Mouse (Mus musculus) CH12.LX (cell line): ENCODE data around the gene Ogdh. TPM values are rescaled to one million over a fixed set of nuclear protein-coding genes. Genes with fewer than 3 reads are reported as not detected.

ENCODE experiments used
- DNase-seq: peaks from one replicate; pipeline ENCODE4 v3.0.0-alpha.2; 2013; ENCODE audit errors: extremely low read depth
- H3K27ac ChIP-seq: 2 replicates; pipeline ENCODE4 v1.5.1; 2012; ENCODE audit warnings: low read depth, mild to moderate bottlenecking, control low read depth, moderate library complexity; ENCODE audit not compliant: insufficient read depth
- H3K27me3 ChIP-seq: replicated peaks from 2 replicates; pipeline ENCODE3; 2012; ENCODE audit warnings: inconsistent platforms
- H3K36me3 ChIP-seq, 2 experiments: replicated peaks in 1 of 2; 2 replicates each; pipeline versions ENCODE3 to v1.6.1; 2012; ENCODE audit warnings: inconsistent platforms in 1 of 2, low read length in 1 of 2, mild to moderate bottlenecking in 1 of 2, mixed read lengths in 1 of 2, moderate library complexity in 1 of 2; ENCODE audit not compliant: control insufficient read depth in 1 of 2, insufficient read depth in 1 of 2
- H3K4me1 ChIP-seq, 2 experiments: 2 replicates each; pipeline ENCODE4 v1.6.1; 2012; ENCODE audit warnings: inconsistent platforms in 1 of 2, moderate library complexity in 1 of 2; ENCODE audit not compliant: insufficient read depth in 2 of 2, control insufficient read depth in 1 of 2
- H3K4me2 ChIP-seq: 2 replicates; pipeline ENCODE4 v1.6.1; 2012; ENCODE audit warnings: low read depth, mild to moderate bottlenecking, control low read depth; ENCODE audit not compliant: poor library complexity, insufficient read depth, severe bottlenecking
- H3K4me3 ChIP-seq, 3 experiments: fragments of 150-350 bp in 1 of 3; sonication (generic) in 1 of 3; replicated peaks in 1 of 3; 2 replicates each; pipeline versions ENCODE3 to v1.5.1; 2011 to 2012; ENCODE audit warnings: low read depth in 2 of 3, low read length in 2 of 3, mild to moderate bottlenecking in 2 of 3, moderate library complexity in 2 of 3, control low read depth in 1 of 3, improper control_type of control experiment in 1 of 3, inconsistent platforms in 1 of 3, mixed read lengths in 1 of 3; ENCODE audit not compliant: poor library complexity in 1 of 3
- H3K79me2 ChIP-seq: replicated peaks from 2 replicates; pipeline ENCODE4 v1.6.1; 2012; ENCODE audit warnings: mild to moderate bottlenecking, moderate library complexity; ENCODE audit not compliant: control insufficient read depth, poor library complexity, insufficient read depth, severe bottlenecking; ENCODE audit errors: extremely low read depth
- H3K9ac ChIP-seq: 2 replicates; pipeline ENCODE4 v1.6.1; 2012; ENCODE audit warnings: low read depth, mild to moderate bottlenecking, control low read depth, moderate library complexity; ENCODE audit not compliant: insufficient read depth
- H3K9me3 ChIP-seq: replicated peaks from 2 replicates; pipeline ENCODE3; 2012; ENCODE audit warnings: low read length, inconsistent platforms, mixed read lengths
- CHD2 ChIP-seq: IDR thresholded peaks from 2 replicates; pipeline ENCODE4 v1.6.1; 2011; ENCODE audit warnings: low read length, improper control_type of control experiment
- CTCF ChIP-seq, 2 experiments: IDR thresholded peaks in 1 of 2; conservative IDR thresholded peaks in 1 of 2; 2 replicates each; pipeline ENCODE4 v1.5.1; 2011 to 2012; ENCODE audit warnings: low read depth in 2 of 2, low read length in 2 of 2, improper control_type of control experiment in 1 of 2, inconsistent platforms in 1 of 2, mild to moderate bottlenecking in 1 of 2, moderate library complexity in 1 of 2
- EP300 ChIP-seq: IDR thresholded peaks from 2 replicates; pipeline ENCODE4 v1.6.1; 2011; ENCODE audit warnings: low read length, improper control_type of control experiment
- GABPA ChIP-seq: IDR thresholded peaks from 2 replicates; pipeline ENCODE4 v1.6.1; 2012; ENCODE audit warnings: low read depth, low read length, improper control_type of control experiment, inconsistent platforms; ENCODE audit not compliant: insufficient replicate concordance
- IRF4 ChIP-seq: IDR thresholded peaks from 2 replicates; pipeline ENCODE4 v1.6.1; 2014; ENCODE audit warnings: low read depth, mild to moderate bottlenecking, inconsistent platforms, low read length, improper control_type of control experiment
- JUN ChIP-seq: IDR thresholded peaks from 2 replicates; pipeline ENCODE4 v1.6.1; 2011; ENCODE audit warnings: low read depth, mild to moderate bottlenecking, low read length, improper control_type of control experiment, moderate library complexity; ENCODE audit not compliant: insufficient read depth
- JUND ChIP-seq: conservative IDR thresholded peaks from 2 replicates; pipeline ENCODE4 v1.6.1; 2011; ENCODE audit warnings: low read depth, low read length, improper control_type of control experiment
- KAT2A ChIP-seq: IDR thresholded peaks from 2 replicates; pipeline ENCODE4 v1.6.1; 2012; ENCODE audit warnings: low read length, improper control_type of control experiment, inconsistent platforms; ENCODE audit not compliant: insufficient replicate concordance
- MAFK ChIP-seq: IDR thresholded peaks from 2 replicates; pipeline ENCODE4 v1.6.1; 2011; ENCODE audit warnings: low read length, improper control_type of control experiment; ENCODE audit not compliant: insufficient replicate concordance
- MAX ChIP-seq: IDR thresholded peaks from 2 replicates; pipeline ENCODE4 v1.6.1; 2011; ENCODE audit warnings: low read length, improper control_type of control experiment
- MAZ ChIP-seq: IDR thresholded peaks from 2 replicates; pipeline ENCODE4 v1.6.1; 2012; ENCODE audit warnings: low read depth, mild to moderate bottlenecking, inconsistent platforms, low read length, improper control_type of control experiment, moderate library complexity
- MXI1 ChIP-seq: IDR thresholded peaks from 2 replicates; pipeline ENCODE4 v1.6.1; 2011; ENCODE audit warnings: mild to moderate bottlenecking, low read depth, low read length, improper control_type of control experiment
- NELFE ChIP-seq: IDR thresholded peaks from 2 replicates; pipeline ENCODE4 v1.6.1; 2011; ENCODE audit warnings: low read depth, low read length, improper control_type of control experiment
- NRF1 ChIP-seq: IDR thresholded peaks from 2 replicates; pipeline ENCODE4 v1.6.1; 2014; ENCODE audit warnings: low read depth, mild to moderate bottlenecking, inconsistent platforms, low read length, improper control_type of control experiment, moderate library complexity
- PAX5 ChIP-seq: IDR thresholded peaks from 2 replicates; pipeline ENCODE4 v1.6.1; 2012; ENCODE audit warnings: low read length, inconsistent platforms, mixed read lengths
- POLR2AphosphoS2 ChIP-seq: IDR thresholded peaks from 2 replicates; pipeline ENCODE4 v1.6.1; 2011; ENCODE audit warnings: low read depth, low read length, improper control_type of control experiment
- RAD21 ChIP-seq: IDR thresholded peaks from 2 replicates; pipeline ENCODE4 v1.6.1; 2011; ENCODE audit warnings: low read depth, mild to moderate bottlenecking, low read length, improper control_type of control experiment, moderate library complexity
- RCOR1 ChIP-seq: conservative IDR thresholded peaks from 2 replicates; pipeline ENCODE4 v1.6.1; 2012; ENCODE audit warnings: low read depth, mild to moderate bottlenecking, inconsistent platforms, low read length, improper control_type of control experiment
- SIN3A ChIP-seq: IDR thresholded peaks from 2 replicates; pipeline ENCODE4 v1.6.1; 2012; ENCODE audit warnings: low read length, improper control_type of control experiment, inconsistent platforms
- TBP ChIP-seq: conservative IDR thresholded peaks from 2 replicates; pipeline ENCODE4 v1.6.1; 2011; ENCODE audit warnings: low read depth, low read length, improper control_type of control experiment
- UBTF ChIP-seq: IDR thresholded peaks from 2 replicates; pipeline ENCODE4 v1.6.1; 2012; ENCODE audit warnings: low read depth, mild to moderate bottlenecking, inconsistent platforms, low read length, improper control_type of control experiment, moderate library complexity
- USF2 ChIP-seq: conservative IDR thresholded peaks from 2 replicates; pipeline ENCODE4 v1.6.1; 2011; ENCODE audit warnings: low read depth, low read length, improper control_type of control experiment
- ZC3H11A ChIP-seq: IDR thresholded peaks from 2 replicates; pipeline ENCODE4 v1.6.1; 2012; ENCODE audit warnings: low read depth, mild to moderate bottlenecking, inconsistent platforms, low read length, improper control_type of control experiment
- ZMIZ1 ChIP-seq: IDR thresholded peaks from 2 replicates; pipeline ENCODE4 v1.6.1; 2012; ENCODE audit warnings: low read depth, mild to moderate bottlenecking, inconsistent platforms, low read length, improper control_type of control experiment
- ZNF384 ChIP-seq: IDR thresholded peaks from 2 replicates; pipeline ENCODE4 v1.6.1; 2012; ENCODE audit warnings: low read depth, low read length, improper control_type of control experiment, inconsistent platforms
- dilution Hi-C: fragments of 300-500 bp; cut with MboI; formaldehyde crosslinking; loops from 2 replicates; pipeline ENCODE4 v1.14.3; 2020; ENCODE audit warnings: low sequenced_read_pairs; ENCODE audit not compliant: extremely low pct_unique_long_range_greater_than_20kb, extremely low pct_ligation_motif_present
- in situ Hi-C: fragments of 300-500 bp; cut with MboI; formaldehyde crosslinking; loops from 3 replicates; pipeline ENCODE4 v1.14.3; 2019; ENCODE audit warnings: low sequenced_read_pairs, low pct_ligation_motif_present, low pct_unique_long_range_greater_than_20kb, mixed read lengths
- polyA plus RNA-seq: library from polyadenylated mRNA; unstranded; fragments of >175 nt; gene quantifications from 2 replicates; pipeline ENCODE4 v1.2.1, GENCODE M21; 2012; ENCODE audit warnings: low read depth; ENCODE audit not compliant: insufficient read length
- total RNA-seq, 2 experiments: library from RNA; depleted of rRNA; stranded (reverse); fragments of 300-350 nt in 1 of 2; fragments of >200 nt in 1 of 2; gene quantifications; 2 replicates each; pipeline ENCODE4 v1.2.3; 2012 to 2014

Ogdh gene
- total and polyA plus RNA-seq, 3 experiments, result 47.1 to 173 (median 120) TPM

DNA sequence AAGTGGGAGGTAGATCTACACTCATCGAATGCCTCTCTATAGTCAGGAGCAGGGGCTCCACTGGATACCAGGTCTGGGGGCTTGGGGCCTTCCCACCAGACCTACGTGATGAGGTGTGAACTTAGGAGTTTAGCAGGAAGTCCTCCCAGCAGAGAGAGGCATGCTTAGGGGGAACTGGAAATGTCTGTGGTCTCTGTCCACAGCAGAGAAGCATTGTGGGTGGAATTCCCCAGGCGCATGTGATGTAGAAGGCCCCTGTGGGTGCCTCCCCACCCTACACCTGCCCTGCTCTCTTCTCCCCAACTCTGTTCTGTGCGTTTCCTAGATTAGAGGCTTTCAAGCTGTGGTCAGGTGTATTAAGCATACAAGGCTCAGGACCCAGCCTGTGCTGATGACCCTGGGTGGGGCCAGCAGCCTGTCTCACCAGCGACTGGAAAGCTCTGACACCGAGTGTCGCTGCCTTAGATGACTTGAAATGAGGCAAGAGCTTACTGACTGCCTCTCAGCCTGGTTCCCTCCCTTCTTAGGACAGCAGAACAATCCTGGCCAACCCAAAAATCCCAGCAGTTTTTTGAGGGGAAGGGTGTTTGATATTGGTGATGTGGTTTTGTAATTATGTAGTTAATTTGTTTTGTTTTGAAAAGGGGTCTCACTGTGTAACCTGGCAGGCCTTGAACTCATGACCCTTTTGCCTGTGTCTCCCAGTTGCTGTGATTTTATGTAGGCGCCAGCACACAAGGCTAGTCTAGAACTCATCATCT, 100.3 kb downstream of the Ogdh start (continued):
- TF ChIP-seq EP300 (peak; percentile 98), IRF4 (peak; percentile 97), NRF1 (peak; percentile 72), CHD2 (peak; percentile 85), SIN3A (peak; percentile 93; the same call in 1 of the 2 replicates), ZNF384 (peak; percentile 42; the same call in 1 of the 2 replicates), TBP (peak; percentile 80), JUN (no peak), NELFE (peak; percentile 69; the same call in 1 of the 2 replicates), RAD21 (no peak; the same call in 1 of the 2 replicates), CTCF (conservative IDR thresholded peaks at IDR 0.05 in 1 of 2, IDR thresholded peaks at IDR 0.05 in 1 of 2; ENCODE audit: low read depth in 2 of 2, low read length in 2 of 2) (no peak), ZMIZ1 (no peak), JUND (0 out of 2 replicates have a peak, but pooled peaks have one; percentile 46), KAT2A (0 out of 2 replicates have a peak, but pooled peaks have one; percentile 75), PAX5 (no peak), MAZ (peak; percentile 98), MXI1 (peak; percentile 93), MAX (peak; percentile 97), GABPA (no peak), POLR2AphosphoS2 (no peak), RCOR1 (peak; percentile 97), MAFK (peak; percentile 77), UBTF (no peak; the same call in 1 of the 2 replicates), USF2 (peak; percentile 68)

DNA sequence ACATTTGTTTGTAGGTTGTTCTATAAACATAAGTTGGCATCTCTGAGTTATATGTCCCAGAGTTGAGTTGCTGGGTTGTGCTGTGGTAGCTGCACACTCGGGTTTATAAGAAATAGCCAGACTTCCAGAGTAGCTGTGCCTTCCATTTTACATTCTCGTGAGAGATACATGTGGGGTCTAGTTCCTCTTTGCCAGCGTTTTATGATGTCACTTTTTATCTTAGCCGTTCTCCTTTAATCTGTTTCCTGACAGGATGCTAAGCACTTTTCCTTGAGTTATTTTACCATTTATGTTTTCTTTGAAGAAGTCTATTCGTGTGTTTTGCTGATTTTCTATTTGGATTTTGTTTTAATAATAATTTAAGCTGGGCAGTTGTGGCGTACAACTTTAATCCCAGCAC, 101.4 kb downstream of the Ogdh start:
- Histone ChIP-seq H3K4me1 (peaks cover 33 to 71% of the 10 kb centered on the region in 2 experiments), H3K4me2 (peak overlapping the region; percentile 73), H3K27ac (peak overlapping the region; percentile 96), H3K36me3 (peaks cover 41 to 57% of the 10 kb centered on the region in 2 experiments), H3K27me3 (no peaks in the 10 kb centered on the region), H3K4me3 (peak overlapping the region in 1 of 3 experiments; percentile 99), H3K9ac (peak overlapping the region; percentile 66; the same call in 1 of the 2 replicates), H3K9me3 (no peaks in the 10 kb centered on the region), H3K79me2 (peaks cover 72% of the 10 kb centered on the region)
- dilution Hi-C loops (no loop called here), in situ Hi-C loops (no loop called here)
- DNase-seq, result peak; percentile 56
- TF ChIP-seq TBP (0 out of 2 replicates have a peak, but pooled peaks have one; percentile 65), ZC3H11A (no peak)
